Mouse (Mus musculus): Measurements from ENCODE around the gene Atp2c1.

Gene Atp2c1

DNA sequence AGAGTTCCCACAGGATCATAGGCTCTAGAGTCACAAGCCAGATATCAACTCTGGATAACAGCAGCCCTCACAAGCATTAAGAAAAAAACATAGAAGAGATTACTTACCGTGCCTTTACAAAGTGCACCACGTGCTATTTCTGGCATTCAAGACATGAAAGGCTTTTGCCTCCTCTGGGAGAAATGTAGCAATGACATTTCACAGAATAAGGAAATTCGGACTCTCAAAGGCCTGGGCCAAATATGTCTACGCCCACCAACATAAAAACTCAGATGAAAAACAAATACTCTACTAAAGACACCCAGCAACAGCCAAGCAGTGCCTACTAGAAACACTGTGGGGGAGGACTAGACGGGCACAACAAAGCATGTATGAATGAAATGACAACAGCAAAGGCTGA, 38.8 kb downstream of the Atp2c1 start:
- no peak for DNase-seq (ENCODE audit: extremely low spot score)

DNA sequence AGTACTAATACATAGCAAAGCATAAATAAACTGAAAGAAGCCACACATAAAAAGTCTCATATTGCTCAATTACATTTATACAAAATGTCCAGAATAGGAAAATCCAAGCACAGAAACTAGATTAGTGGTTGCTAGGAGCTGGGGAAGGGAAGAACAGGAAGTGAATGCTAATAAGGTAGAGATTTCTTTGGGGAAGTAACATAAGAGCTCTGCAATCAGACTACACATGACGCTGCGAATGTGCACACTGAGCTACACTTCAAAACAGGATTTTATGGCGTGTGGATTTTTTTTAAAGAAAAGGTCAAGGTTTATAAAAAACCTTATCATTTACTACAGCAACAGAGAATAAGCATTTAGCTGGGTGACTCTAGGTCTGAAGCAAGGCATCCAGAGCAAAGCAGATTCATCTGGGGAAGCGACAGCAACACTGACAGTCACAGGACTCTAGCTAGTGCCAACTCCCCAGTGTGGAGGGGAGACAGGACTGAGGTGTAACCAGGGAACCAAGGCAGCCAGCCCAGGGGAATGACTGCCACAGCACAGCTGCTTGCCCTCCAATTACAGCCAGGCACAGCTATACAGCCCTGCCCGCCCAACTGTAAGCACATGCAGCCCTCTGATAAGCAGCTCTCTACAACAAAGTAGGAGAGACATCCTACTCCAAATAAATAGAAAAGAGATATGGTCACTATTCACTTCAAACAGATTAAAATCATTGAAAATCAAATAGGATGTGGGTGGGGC, 42.6 kb downstream of the Atp2c1 start:
- no peak for DNase-seq (ENCODE audit: extremely low spot score)

DNA sequence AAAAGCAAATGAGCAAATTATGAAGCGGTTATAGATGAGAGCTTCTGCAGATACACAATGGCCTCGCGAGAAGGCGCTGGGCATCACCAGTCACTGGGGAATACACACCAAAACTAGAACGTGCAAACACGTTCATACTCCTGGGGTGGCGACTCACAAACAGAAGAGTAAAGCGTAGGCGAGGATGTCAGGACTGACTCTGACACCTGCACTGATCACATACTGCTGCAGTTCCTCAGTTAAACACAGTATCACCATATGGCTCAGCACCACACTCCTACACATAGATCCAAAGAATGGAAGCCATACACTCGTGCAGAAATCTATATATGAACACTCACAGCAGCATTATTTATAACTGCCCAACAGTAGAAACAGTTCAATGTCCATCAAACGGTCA, 43.2 kb downstream of the Atp2c1 start:
- DNase-seq (ENCODE audit: extremely low spot score), result no peak

DNA sequence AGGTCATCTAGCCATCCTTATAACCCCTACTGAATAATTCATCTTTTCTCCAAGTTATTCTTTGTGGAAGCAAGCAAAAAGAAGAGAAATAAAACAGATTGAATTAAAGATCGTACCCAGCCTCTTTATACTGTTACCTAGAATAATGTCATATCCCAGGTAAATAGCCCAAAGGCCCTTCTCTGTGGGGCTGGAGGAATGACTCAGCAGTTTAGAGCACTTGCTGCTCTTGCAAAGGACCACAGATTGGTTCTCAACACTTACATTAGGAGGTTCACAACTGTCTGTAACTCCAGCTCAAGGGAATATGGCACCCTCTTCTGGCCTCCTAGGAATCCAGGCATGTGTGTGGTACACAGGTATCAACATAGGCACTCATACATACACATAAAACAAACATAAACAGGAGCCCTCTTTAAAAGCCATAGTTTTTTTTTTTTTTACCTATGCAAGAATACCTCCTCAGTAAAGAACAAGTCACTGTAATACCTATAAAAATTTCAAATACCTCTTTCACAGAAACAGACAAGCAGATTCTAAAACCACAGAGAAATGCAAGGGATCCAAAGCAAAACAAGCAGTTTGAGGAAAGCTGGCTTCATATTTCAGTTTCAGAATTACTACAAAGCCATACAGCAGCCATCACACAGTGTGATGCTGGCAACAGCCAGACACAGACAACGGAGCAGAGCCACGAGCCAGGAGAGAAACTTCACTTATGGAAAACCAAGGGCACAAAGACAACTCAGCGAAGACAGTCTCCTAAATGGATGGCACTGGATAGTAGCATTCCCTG, 44.2 kb downstream of the Atp2c1 start:
- no peak for DNase-seq (ENCODE audit: extremely low spot score)

DNA sequence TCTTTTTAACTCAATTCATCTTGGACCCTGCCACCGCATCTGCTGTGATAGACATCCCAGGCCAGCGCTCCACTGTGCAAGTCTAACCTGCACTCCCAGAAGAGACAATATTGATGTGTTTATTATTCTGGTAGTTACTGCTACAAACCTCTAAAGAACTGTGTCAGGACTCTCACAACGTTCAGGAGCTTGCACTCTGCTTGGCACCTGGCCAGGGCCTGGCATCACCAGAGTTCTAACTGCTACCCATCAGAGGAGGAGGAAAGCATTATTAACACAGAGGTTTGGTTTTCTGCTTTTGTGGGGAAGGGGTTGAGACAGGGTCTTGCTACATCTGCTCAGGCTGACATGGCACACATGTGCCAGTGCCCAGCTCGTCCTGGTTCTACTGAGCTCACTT, 45.0 kb downstream of the Atp2c1 start:
- no peak for DNase-seq (ENCODE audit: extremely low spot score)

DNA sequence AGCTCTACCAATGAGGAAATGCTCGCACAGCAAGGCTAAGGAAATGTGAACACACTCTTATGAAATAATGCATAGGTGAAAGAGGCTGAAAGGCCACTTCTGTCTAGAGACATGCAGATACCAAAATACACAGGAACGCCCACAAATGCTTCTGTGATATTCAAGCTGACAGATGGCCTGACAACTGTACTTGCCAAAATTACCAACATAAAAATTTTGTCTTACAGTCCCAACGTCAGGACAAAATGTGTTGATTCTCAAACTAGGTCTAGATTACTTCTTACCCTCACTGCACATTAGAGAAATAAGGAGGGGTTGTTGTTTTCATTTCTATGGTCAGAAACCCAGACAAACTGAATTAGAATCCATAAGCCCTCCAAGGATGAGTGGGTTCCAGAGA, 51.0 kb downstream of the Atp2c1 start:
- no peak for DNase-seq (ENCODE audit: extremely low spot score)

- no peak for DNase-seq (ENCODE audit: extremely low spot score)
Measured at GRCm38 (mm10) chr9:105474910-105475309, 52.2 kb downstream of the Atp2c1 start.

DNA sequence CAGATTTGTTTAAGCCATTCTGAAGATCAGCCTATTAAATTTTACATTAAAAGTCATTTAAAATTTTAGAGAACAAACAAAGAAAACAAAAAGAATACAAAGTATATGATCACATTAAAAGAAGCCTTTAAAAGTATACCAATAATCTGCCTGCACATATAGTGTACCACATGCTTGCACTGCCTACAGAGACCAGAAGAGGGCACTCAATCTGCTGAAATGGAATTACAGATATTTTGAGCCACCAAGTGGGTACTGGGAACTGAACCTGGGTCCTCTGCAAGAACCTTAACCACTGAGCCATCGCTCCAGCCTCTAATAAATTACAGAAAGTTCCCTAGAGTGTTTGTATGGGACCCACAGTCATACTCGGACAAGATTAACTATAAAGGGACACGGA, 59.3 kb downstream of the Atp2c1 start:
- no peak for DNase-seq (ENCODE audit: extremely low spot score)

DNA sequence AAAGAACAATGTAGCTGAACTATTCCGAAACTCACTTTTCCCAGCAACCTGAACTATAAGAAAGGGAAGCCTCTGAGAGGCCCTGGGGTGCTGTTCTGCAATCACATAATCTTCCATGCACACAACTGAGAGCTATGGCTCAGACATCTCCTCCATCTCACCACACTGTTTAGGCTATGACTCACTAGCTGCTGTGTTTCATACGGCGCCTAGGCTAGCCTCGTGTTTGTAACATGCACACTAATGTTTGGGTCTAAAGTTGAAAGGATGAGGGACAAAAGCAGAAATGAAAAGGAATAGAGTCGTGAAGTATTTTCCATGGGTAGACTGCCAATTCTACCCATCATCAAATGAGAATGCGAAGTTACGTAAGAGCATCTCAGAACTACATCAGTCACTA, 65.6 kb downstream of the Atp2c1 start:
- DNase-seq (ENCODE audit: extremely low spot score), result no peak

DNA sequence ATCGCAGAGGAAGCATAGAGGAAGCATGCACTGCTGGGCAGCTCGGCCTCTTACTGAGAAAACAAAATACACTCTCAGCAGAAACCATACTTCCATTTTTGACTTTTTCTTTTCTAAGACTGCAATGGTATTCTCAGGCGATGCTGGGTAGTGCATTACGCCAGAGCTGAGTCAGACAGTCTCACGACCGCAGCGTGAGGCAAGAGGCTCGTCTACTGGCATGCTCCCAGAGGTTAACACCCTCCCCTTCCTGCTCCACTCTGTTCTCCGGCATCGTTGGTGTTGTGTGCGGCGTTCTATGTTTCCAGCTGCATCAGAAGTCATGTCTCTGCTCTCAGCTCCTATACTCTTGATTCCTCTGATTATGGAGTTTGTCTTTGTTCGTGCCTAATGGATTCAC, 68.1 kb downstream of the Atp2c1 start:
- DNase-seq (ENCODE audit: extremely low spot score), result no peak

- DNase-seq (ENCODE audit: extremely low spot score), result no peak
Measured at GRCm38 (mm10) chr9:105408549-105408948, 118.6 kb downstream of the Atp2c1 start.

DNA sequence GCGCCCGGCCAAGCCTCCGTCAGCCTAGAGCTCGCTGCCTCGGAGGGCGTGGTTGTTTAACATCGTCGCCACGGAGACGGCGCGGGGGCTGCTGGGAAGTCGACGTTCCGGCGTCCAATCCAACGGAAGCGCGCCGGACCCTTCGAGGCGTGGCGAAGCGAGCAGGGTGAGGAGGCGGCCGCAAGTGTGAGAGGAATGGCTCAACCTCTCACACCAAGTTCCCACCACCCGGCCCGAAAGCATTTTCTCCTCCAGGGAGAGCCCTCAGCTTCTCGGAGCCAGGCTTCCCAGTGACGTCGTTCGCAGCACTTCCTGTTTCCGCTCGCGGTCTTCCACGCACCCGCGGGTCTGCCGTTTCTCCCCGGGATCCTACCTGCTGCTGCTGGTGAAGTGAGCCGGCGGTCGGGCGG, 131.9 kb downstream of the Atp2c1 start, which contains the start of the genes Aste1 and Nek11:
Gene Aste1, plus strand, starts transcription at position 175 of the 410 bp plus-strand sequence.
Gene Nek11, minus strand, starts transcription at position 307 of the 410 bp plus-strand sequence.
- peak; percentile 90 for DNase-seq (ENCODE audit: extremely low spot score)

DNA sequence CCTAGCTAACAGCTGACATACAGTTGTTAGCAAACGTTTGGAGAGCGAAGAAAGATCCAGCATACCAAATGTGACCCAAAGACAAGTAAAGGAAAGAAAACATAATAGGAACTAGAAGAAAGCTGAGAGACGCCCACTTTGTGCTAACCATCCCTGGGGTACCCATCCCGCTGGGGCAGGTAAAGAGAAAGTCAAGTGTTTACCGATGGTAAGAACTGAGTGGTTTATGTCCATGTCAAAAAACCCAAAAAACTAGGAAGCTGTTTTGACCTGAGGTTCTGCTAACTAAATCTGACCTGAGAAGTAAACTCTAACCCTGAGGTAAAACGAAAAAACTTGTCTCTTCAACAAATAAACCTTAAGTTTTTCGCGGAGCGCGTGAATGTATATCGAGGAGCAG, 132.4 kb downstream of the Atp2c1 start:
- DNase-seq (ENCODE audit: extremely low spot score), result no peak

DNA sequence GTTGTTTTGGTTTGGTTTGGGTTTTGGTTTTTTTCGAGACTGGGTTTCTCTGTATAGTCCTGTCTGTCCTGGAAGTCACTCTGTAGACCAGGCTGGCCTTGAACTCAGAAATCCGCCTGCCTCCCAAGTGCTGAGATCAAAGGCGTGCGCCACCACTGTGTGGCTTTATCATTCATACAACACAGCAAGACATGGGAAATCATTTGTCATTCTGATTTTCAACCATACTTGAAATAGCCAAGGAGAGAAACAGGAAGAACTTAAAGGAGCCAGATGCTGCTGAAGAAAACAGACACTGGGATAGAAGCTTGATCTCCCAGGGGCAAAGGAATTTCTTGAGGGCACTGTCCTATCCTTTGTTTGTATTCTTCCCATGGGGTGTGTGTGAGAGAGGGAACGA, 136.5 kb downstream of the Atp2c1 start:
- DNase-seq (ENCODE audit: extremely low spot score), result no peak

DNA sequence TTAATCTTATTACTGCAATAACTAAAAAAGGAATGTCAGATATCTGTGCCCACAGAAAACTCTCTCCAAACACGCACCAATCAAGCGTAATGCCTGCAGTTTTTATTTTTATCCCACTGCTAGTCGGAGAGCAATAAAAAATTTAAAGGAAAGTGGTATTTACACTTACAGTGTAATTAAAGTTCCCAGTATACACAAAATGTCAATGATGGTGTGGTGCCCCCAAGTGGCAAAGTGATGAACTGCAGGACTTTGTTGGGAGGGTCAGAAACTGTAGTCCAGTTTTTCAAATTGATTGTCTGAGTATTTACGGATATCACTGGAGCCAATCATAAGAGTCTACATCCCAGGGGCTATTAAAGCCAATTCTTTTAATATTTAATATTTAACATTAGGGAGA, 137.8 kb downstream of the Atp2c1 start:
- peak; percentile 65 for DNase-seq (ENCODE audit: extremely low spot score)

DNA sequence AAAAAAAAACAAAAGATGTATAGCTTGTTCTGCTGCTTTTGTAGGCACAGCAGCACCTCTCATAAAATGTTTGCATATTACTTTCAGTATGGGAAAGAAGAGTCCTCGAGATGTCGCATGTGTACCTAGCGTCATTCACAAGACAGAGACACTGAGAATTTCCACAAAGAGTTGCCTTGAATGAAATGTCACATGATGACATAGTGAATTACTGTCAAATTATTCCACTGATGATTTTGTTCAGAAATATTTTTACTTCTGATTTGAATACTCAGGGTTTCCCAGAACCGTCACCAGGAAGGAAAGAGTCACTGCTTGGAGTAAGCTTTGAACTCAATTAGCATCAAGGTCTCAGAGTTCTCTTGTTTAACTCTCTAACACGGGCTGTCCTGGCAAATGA, 139.7 kb downstream of the Atp2c1 start:
- DNase-seq (ENCODE audit: extremely low spot score), result no peak

DNA sequence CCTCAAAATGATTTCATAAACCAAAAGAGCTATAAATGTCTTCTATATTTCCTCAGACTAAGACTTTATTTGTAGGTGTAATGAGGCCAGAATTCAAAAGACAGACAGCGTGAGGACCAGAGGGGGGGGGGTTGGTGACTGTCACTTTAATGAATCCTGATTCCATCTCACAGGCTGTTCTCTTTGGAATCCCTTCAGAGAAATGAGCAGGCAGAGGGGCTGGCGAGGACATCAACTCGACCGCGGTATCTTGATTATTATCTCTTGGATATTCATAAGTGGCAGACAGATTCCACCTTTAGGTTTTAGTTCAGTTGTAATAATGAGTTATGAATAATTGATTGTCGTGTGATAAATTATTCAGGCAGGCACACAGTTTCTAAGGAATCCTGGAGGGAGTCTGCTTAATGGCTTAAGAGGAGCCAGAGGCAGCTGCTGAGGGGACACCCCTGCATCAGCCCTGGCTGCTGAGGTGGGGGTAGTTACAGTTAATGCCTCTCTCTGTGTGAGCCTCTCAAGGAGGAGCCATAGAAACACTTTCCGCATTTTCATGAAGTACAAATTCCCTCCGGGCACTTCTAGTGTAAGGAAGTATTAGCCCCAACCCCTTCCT, 147.5 kb downstream of the Atp2c1 start:
- no peak for DNase-seq (ENCODE audit: extremely low spot score)

GRCm38 (mm10) chr9:105377622-105378021, 149.5 kb downstream of the Atp2c1 start:
- no peak for DNase-seq (ENCODE audit: extremely low spot score)

GRCm38 (mm10) chr9:105376954-105377530, 150.1 kb downstream of the Atp2c1 start:
- no peak for DNase-seq (ENCODE audit: extremely low spot score)

DNA sequence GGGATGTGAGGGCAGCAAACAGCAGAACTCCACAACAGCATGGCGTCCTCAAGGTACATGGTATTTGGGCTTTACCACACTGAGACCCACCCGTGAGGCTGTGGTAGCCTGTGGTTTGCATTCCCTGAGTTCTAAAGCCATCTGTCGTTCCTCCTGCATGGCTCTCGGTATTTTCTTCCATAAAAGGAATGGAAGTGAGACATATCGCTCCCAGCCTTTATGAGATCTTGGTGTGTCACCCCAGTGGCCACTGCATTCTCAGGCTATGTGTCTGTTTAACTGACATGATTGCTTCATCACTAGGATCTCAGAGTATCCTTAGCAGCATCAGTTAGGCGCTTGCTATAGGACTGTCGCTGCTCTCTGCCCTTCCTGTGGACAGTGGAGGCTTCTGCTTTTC, 150.7 kb downstream of the Atp2c1 start:
- DNase-seq (ENCODE audit: extremely low spot score), result no peak

DNA sequence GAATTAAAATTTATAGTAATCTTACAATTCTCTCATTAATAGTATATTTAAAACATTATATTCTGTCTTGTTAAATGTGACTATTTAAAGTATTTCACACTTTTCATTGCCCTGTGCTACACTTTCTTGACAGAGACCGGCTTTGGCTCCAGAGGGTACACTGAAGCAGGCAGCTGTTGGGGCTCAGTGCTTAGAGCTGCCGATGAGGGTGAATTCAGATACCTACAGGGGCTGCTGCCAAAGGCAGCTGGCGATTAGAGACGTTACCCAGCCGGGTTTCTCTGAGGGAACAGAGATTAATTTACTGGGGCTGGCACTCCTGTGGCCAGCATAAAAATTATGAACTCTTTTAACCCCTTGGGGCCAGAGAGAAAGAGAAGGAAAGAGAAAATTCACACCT, 152.8 kb downstream of the Atp2c1 start:
- no peak for DNase-seq (ENCODE audit: extremely low spot score)

- no peak for DNase-seq (ENCODE audit: extremely low spot score)
Measured at GRCm38 (mm10) chr9:105368605-105369004, 158.5 kb downstream of the Atp2c1 start.
